Mouse (Mus musculus) midbrain, embryonic 11.5 days (tissue): Measurements from ENCODE around the gene Phldb2. TPM values are rescaled to one million over a fixed set of nuclear protein-coding genes. Genes with fewer than 3 reads are reported as not detected.

ENCODE experiments used
- ATAC-seq: fragments of 200-750 bp; cut with Nextera tagmentation; 2 replicates; pipeline ENCODE4 v1.8.0; 2017; ENCODE audit warnings: moderate TSS enrichment, moderate library complexity; ENCODE audit not compliant: low FRiP score
- DNase-seq: peaks from one replicate; pipeline ENCODE4 v3.0.0; 2015; ENCODE audit warnings: low spot score; ENCODE audit errors: missing footprints
- H3K27ac ChIP-seq: fragments of 300-500 bp; sonication (generic); 2 replicates; pipeline ENCODE4 v1.5.1; 2014; ENCODE audit warnings: low read depth, low read length
- H3K27me3 ChIP-seq: fragments of 300-500 bp; sonication (generic); 2 replicates; pipeline ENCODE4 v1.6.1; 2014; ENCODE audit warnings: mild to moderate bottlenecking, low read length, moderate library complexity, mixed read lengths; ENCODE audit not compliant: control insufficient read depth, insufficient read depth
- H3K36me3 ChIP-seq: fragments of 300-500 bp; sonication (generic); 2 replicates; pipeline ENCODE4 v1.6.1; 2014; ENCODE audit warnings: mild to moderate bottlenecking, low read length, moderate library complexity, mixed read lengths; ENCODE audit not compliant: control insufficient read depth, insufficient read depth
- H3K4me1 ChIP-seq: fragments of 300-500 bp; sonication (generic); 2 replicates; pipeline ENCODE4 v1.6.1; 2014; ENCODE audit warnings: low read length; ENCODE audit not compliant: control insufficient read depth, insufficient read depth
- H3K4me2 ChIP-seq: fragments of 300-500 bp; sonication (generic); 2 replicates; pipeline ENCODE4 v1.6.1; 2014; ENCODE audit warnings: mild to moderate bottlenecking, moderate library complexity
- H3K4me3 ChIP-seq: fragments of 300-500 bp; sonication (generic); 2 replicates; pipeline ENCODE4 v1.5.1; 2014; ENCODE audit warnings: low read depth, low read length
- H3K9ac ChIP-seq: fragments of 300-500 bp; sonication (generic); 2 replicates; pipeline ENCODE4 v1.6.1; 2014; ENCODE audit warnings: low read length
- H3K9me3 ChIP-seq: fragments of 300-500 bp; sonication (generic); 2 replicates; pipeline ENCODE4 v1.6.1; 2016; ENCODE audit warnings: low read length; ENCODE audit not compliant: control insufficient read depth
- WGBS: fragments of 180-500 bp; shearing (Covaris S2); extraction: QIAGEN DNeasy Blood & Tissue Kit; methylation state at CpG from one replicate; pipeline ENCODE4 v1.1.7; 2014; 5-methylcytosine and 5-hydroxymethylcytosine counted together
- polyA plus RNA-seq: library from polyadenylated mRNA; unstranded; fragments of >200 nt; fragmentation: Nextera tagmentation; extraction: Ambion mirVana; gene quantifications from 2 replicates; pipeline ENCODE4 v1.2.1, GENCODE M21; 2014

The Phldb2 gene
- polyA plus RNA-seq, 1 experiment from 2014 or later, result 28.2 TPM

GRCm38 (mm10) chr16:45960978-45961377 lies 7.6 kb upstream of the Phldb2 start:
- no peak overlapping the region for H3K4me2 ChIP-seq
- H3K4me1 ChIP-seq, result no peaks in the 10 kb centered on the region
- no peak overlapping the region for H3K4me3 ChIP-seq
- no peak for ATAC-seq
- H3K9ac ChIP-seq, result no peak overlapping the region
- no peaks in the 10 kb centered on the region for H3K36me3 ChIP-seq
- no peaks in the 10 kb centered on the region for H3K9me3 ChIP-seq
- no peak overlapping the region for H3K27ac ChIP-seq
- no peak for DNase-seq
- no peaks in the 10 kb centered on the region for H3K27me3 ChIP-seq
- 79% methylated on average over 3 of the region's 3 CpGs for WGBS

GRCm38 (mm10) chr16:45956390-45956950 lies 3.1 kb upstream of the Phldb2 start:
- H3K9ac ChIP-seq, result no peak overlapping the region
- no peaks in the 10 kb centered on the region for H3K9me3 ChIP-seq
- ATAC-seq, result no peak
- WGBS, result 83% methylated on average over 4 of the region's 4 CpGs
- no peaks in the 10 kb centered on the region for H3K27me3 ChIP-seq
- no peak overlapping the region for H3K4me3 ChIP-seq
- no peak for DNase-seq
- H3K4me2 ChIP-seq, result no peak overlapping the region
- no peaks in the 10 kb centered on the region for H3K4me1 ChIP-seq
- H3K36me3 ChIP-seq, result no peaks in the 10 kb centered on the region
- H3K27ac ChIP-seq, result no peak overlapping the region

- DNase-seq, result no peak
- Histone ChIP-seq H3K27me3 (no peaks in the 10 kb centered on the region), H3K9ac (no peak overlapping the region), H3K27ac (no peak overlapping the region), H3K4me2 (no peak overlapping the region), H3K9me3 (no peaks in the 10 kb centered on the region), H3K4me3 (no peak overlapping the region), H3K4me1 (no peaks in the 10 kb centered on the region), H3K36me3 (no peaks in the 10 kb centered on the region)
- no peak for ATAC-seq
- WGBS, result 69% methylated on average over 5 of the region's 5 CpGs
These were observed 897 bp downstream of the Phldb2 start for GRCm38 (mm10) chr16:45952501-45952900.

GRCm38 (mm10) chr16:45952035-45952434 lies 1.4 kb downstream of the Phldb2 start:
- Histone ChIP-seq H3K27me3 (no peaks in the 10 kb centered on the region), H3K4me1 (no peaks in the 10 kb centered on the region), H3K4me3 (no peak overlapping the region), H3K4me2 (no peak overlapping the region), H3K9me3 (no peaks in the 10 kb centered on the region), H3K36me3 (no peaks in the 10 kb centered on the region), H3K9ac (no peak overlapping the region), H3K27ac (no peak overlapping the region)
- no peak for DNase-seq
- no peak for ATAC-seq
- 91% methylated on average over 2 of the region's 2 CpGs for WGBS

GRCm38 (mm10) chr16:45946335-45946734 lies 7.1 kb downstream of the Phldb2 start:
- DNase-seq (no peak), ATAC-seq (no peak)
- Histone ChIP-seq H3K4me3 (no peak overlapping the region), H3K9me3 (no peaks in the 10 kb centered on the region), H3K4me2 (no peak overlapping the region), H3K9ac (no peak overlapping the region), H3K36me3 (no peaks in the 10 kb centered on the region), H3K27me3 (no peaks in the 10 kb centered on the region), H3K27ac (no peak overlapping the region), H3K4me1 (no peaks in the 10 kb centered on the region)
- WGBS, result 97% methylated on average over 2 of the region's 2 CpGs

GRCm38 (mm10) chr16:45945649-45946048 lies 7.7 kb downstream of the Phldb2 start:
- no peaks in the 10 kb centered on the region for H3K9me3 ChIP-seq
- no peak overlapping the region for H3K4me2 ChIP-seq
- H3K36me3 ChIP-seq, result no peaks in the 10 kb centered on the region
- ATAC-seq (no peak), DNase-seq (no peak)
- H3K9ac ChIP-seq, result no peak overlapping the region
- no peak overlapping the region for H3K4me3 ChIP-seq
- no peaks in the 10 kb centered on the region for H3K27me3 ChIP-seq
- H3K4me1 ChIP-seq, result no peaks in the 10 kb centered on the region
- 92% methylated on average over 5 of the region's 5 CpGs for WGBS
- no peak overlapping the region for H3K27ac ChIP-seq

GRCm38 (mm10) chr16:45945174-45945631 lies 8.2 kb downstream of the Phldb2 start:
- Histone ChIP-seq H3K4me1 (no peaks in the 10 kb centered on the region), H3K4me3 (no peak overlapping the region), H3K36me3 (no peaks in the 10 kb centered on the region), H3K9ac (no peak overlapping the region), H3K9me3 (no peaks in the 10 kb centered on the region), H3K27ac (no peak overlapping the region), H3K27me3 (no peaks in the 10 kb centered on the region), H3K4me2 (no peak overlapping the region)
- 68% methylated on average over 11 of the region's 11 CpGs for WGBS
- DNase-seq (no peak), ATAC-seq (no peak)

- no peak for ATAC-seq
- WGBS, result 90% methylated on average over 8 of the region's 8 CpGs
- Histone ChIP-seq H3K4me2 (no peak overlapping the region), H3K27me3 (no peaks in the 10 kb centered on the region), H3K9ac (no peak overlapping the region), H3K36me3 (no peaks in the 10 kb centered on the region), H3K4me3 (no peak overlapping the region), H3K9me3 (no peaks in the 10 kb centered on the region; the same call in 1 of the 2 replicates), H3K27ac (no peak overlapping the region), H3K4me1 (no peaks in the 10 kb centered on the region)
- DNase-seq, result no peak
These were observed 11.1 kb downstream of the Phldb2 start for GRCm38 (mm10) chr16:45942169-45942891.

GRCm38 (mm10) chr16:45940701-45941100 lies 12.7 kb downstream of the Phldb2 start:
- H3K9ac ChIP-seq, result no peak overlapping the region
- H3K4me1 ChIP-seq, result no peaks in the 10 kb centered on the region; the same call in 1 of the 2 replicates
- DNase-seq, result no peak
- WGBS, result 86% methylated on average over 2 of the region's 2 CpGs
- no peak overlapping the region for H3K27ac ChIP-seq
- no peaks in the 10 kb centered on the region for H3K27me3 ChIP-seq
- no peak overlapping the region for H3K4me3 ChIP-seq
- no peak overlapping the region for H3K4me2 ChIP-seq
- H3K9me3 ChIP-seq, result no peaks in the 10 kb centered on the region; the same call in 1 of the 2 replicates
- no peak for ATAC-seq
- H3K36me3 ChIP-seq, result no peaks in the 10 kb centered on the region
